Mouse (Mus musculus) testis, postnatal 10 days (tissue): Measurements from ENCODE around the gene Gm826.

Source experiments
- DNase-seq: peaks from one replicate; pipeline ENCODE4 v3.0.0; 2021; ENCODE audit warnings: low spot score

Gm826 gene

DNA sequence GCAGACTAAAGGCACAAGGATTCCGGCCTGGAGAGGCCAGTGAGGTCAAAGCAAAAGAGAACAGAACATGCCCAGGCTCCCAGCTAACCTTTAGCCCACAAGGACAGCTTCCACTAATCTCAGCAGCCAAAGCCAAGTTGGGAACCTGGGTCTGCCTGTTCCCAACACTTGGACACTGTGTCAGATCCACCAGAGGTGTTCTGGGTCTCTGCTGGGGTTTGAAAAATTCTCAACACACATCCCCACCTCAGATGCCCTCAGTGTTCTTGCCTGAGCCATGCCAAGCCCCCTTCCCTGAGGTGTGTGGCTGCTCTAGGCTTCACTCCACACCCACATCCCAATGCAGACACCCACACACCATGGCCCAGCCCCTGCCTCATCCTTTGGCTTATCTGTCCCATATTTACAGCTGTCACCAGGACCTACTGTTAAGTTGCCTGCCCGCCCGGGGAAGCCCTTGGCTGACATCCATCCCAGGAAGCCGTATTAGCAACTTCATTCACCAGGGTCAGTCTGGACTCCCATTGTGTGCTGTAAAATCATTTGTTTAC lies at the start of gene Gm826:
Gene Gm826 (minus strand): TSS at position 52 of the 551 bp plus-strand sequence.
- DNase-seq, result no peak

- DNase-seq, result no peak
Observed at GRCm38 (mm10) chr2:160383418-160383817, 49.5 kb upstream of the Gm826 start.

- DNase-seq, result peak; percentile 82
Observed at GRCm38 (mm10) chr2:160378271-160378670, 44.3 kb upstream of the Gm826 start.

- no peak for DNase-seq
Observed at GRCm38 (mm10) chr2:160376236-160376635, 42.3 kb upstream of the Gm826 start.

- DNase-seq, result no peak
Observed at GRCm38 (mm10) chr2:160369653-160370420, 35.9 kb upstream of the Gm826 start.

DNA sequence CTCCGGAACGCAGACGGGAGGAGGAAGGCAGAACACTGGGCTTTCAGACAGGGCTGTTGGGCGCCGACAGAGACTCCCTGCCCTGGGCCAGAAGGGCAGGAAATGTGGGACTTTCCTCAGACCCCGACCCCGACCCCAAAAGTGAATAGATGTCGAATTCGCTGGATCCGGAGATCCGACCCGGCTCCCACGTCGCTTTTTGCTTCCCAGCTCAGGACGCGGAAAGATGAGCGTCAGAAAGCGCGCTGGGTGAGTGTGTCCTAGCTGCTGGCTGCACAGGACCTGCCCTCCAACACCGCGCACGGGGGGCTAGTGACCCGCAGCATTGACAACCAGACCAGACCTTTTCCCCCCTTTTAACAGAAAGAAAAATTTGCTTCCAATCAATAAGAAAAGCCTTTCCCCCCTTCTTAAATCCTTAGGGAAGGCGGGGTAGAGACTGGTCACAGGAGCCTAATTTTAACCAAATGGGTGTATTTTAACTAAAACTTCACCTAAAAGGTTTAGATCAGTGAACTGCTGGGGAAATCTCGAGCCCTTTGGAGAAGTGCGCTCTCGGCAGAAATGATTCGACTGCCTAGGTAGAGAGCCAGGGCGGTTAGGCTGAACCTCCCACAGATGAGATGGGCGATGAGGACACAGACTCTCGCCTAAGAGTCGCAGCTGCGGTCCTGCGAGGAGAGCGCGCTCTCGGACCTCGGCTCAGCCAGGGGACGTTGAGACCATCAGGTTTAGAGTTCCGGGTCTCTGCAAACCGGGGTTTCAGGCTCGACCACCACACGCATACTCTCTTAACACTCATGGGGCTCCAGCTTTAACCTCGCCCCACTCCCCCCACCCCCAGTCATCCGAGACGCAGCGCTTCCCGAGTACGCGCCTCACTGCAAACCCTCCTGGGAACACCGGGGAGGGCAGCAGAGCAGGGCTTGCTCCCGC lies 34.7 kb upstream of the Gm826 start:
- no peak for DNase-seq

GRCm38 (mm10) chr2:160367448-160368208 lies 33.7 kb upstream of the Gm826 start:
- DNase-seq, result peak; percentile 94

DNA sequence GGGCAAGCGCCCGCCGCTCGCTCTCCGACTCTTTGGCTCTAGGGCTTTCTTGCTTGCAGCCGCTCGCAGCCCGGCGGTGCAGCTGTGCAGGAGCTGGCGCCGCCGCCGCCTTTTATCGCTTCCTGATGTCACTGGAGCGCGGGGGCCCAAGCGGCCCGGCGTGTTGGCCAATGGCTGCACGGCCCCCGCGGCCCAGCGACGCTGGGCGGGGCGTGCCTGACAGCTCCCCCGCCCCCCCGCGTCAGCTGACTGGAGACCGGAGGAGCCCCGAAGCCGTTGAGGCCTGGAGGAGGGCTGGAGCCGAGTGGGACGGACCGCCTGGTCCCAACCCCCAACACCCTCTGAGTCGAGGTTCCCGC lies 33.0 kb upstream of the Gm826 start, which contains the start of gene Mafb:
Gene Mafb (minus strand): TSS at position 86 of the 359 bp plus-strand sequence.
- peak; percentile 93 for DNase-seq

DNA sequence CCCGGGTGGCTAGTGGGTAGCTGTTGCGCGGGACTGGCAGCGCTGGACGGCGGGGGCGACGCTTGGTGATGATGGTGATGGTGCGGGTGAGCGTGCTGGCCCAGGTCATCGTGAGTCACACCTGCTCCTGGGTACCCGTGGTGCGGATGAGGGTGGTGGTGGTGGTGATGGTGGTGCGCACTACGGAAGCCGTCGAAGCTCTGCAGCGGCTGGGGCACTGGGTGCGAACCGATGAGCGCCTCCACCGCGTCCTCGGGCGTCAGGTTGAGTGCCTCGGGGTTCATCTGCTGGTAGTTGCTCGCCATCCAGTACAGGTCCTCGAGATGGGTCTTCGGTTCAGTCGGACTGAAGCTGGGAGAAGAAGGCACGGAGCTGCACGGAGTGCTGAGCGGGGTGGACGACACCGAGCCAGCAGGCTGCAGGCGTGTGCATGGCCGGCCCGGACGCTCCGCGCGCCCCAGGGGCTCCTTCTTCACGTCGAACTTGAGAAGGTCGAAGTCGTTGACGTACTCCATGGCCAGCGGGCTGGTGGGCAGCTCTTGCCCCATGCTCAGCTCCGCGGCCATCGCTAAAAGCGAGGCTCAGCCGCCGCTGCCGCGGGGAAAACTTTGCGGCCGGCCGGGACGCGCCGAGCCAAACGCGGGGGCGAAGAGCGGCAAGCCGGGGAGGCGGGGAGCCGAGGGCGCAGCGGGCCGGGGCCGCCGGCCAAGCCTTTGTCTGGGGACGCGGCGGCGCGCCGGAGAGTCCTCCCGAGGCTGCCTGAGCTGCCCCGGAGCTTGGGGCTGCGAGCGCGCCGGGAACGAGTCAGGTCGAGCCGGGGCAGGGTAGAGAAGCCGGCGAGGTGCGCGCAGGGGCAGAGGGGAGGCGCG lies 32.4 kb upstream of the Gm826 start:
- DNase-seq, result no peak

DNA sequence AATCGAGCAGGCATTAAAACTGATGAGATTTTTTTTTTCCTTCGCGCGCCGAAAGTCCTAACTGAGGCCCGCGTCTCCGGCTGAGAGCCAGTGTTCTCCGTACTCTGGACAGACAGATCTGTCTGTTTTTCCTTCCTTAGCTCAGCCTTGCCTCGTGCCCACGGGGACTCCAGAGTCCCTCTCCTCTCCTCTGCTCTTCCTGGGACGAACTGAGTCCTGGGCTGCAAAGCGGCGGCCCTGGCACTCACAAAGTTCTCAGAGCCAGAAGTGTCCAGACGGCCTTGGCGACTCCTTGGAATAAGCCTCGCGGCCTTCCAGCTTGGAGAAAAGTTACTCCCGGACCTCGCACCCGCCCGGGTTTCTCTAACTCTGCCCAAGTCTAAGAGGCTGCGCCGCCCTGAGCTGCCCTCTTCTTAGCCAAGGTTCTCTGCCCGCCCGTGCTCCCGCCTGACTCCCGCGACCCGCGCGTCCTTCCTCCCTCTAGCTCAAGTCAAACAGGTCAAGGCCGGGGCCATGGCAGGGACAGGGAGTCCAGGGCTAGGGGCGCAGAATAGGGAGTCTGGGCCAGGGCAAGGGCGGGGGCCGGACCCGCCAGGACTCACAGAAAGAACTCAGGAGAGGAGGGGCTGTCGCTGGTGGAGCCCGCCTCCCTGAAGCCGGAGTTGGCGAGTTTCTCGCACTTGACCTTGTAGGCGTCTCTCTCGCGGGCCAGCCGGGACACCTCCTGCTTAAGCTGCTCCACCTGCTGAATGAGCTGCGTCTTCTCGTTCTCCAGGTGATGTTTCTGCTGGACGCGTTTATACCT lies 31.3 kb upstream of the Gm826 start:
- DNase-seq, result peak; percentile 72

DNA sequence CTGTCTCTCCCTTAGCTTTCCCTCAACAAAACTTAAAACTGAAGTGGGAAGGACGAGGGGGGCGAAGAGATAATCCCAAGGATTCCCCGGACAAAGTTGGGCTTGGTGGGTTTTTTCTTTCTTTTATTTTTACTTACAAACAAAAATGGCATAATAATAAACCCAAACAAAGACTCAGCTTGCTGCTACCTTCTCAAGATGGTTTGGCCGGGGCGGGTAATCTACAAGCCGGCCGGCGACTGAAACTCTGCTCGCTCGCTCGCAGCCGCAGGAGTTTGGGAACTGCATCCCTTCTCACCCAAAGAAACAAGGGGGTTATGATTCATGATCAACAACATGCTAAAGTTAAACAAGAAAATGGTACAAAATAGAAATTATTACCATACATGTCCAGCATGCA lies 30.7 kb upstream of the Gm826 start:
- DNase-seq, result no peak

DNA sequence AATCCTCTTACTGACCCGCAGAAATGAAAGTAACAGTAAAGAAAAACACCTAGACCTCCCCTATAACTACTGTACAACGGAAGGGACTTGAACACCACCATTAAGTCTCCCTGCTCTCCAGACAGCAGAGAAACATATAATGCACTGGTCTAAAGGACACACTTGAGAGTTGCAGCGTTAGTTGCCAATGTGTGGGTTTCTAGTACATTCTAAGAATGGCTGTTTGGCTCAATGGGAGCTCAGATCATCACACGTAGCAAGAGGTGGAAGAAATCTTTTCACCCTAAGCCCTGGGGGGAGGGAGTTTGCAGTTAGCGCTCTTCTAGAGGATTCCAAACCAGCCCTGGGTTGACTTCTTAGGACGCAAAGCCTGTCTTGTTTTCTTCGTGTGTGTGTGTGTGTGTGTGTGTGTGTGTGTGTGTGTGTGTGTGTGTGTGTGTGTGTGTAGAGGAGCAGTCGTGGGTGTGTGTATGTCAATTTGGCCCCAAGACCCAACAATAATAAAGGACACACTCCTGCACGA lies 30.2 kb upstream of the Gm826 start:
- no peak for DNase-seq

DNA sequence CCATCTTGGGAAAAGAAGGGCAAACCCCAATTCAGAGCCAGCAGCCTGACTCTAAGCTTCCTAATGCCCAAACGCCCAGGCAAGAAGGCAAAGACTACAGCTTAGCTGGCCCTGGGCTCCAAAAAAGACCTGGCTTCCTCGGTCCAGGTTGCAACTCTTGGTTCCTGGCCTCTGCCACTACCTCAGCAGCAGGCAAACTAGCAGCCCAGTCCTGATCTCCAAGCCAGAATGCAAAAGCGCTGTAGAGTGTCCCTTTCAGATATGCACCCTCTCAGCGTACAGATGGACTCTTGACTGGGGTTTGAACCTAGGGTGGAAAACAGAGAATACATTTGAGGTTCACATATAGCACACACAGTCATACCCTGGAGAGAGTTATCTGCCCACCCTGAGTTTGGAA lies 29.2 kb upstream of the Gm826 start:
- DNase-seq, result no peak

DNA sequence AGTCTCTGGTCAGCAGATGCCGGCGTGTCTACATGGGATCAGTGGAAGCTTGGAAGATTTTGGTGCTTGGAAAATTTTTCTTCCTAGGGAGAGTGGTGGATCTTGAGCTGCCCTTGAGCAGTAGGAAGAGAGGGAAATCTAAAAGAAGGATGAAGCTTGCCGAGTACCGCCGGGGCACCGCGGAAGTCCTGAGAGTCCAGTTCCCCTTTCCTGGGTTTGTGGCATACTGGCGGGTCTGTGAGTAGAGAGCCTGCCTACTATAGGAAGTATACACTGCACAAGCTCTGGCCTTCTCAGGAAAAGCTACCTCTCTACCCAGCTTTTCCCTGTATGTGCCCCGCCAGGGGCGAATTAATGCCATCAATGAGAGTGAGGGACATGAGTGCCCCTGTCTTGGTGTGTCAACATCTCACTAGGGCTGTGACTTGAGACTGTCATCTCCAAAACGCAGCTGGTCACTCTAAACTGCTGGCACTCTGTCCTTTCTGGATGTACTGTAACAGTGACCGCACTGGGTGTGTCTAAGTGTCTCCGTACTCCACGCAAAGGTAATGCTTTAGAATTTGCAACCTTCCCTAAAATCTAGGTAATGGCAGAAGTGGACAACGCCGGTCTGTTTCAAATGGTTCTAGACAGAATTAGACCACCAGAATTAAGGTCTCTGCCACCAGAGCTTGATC lies 27.6 kb upstream of the Gm826 start:
- no peak for DNase-seq

DNA sequence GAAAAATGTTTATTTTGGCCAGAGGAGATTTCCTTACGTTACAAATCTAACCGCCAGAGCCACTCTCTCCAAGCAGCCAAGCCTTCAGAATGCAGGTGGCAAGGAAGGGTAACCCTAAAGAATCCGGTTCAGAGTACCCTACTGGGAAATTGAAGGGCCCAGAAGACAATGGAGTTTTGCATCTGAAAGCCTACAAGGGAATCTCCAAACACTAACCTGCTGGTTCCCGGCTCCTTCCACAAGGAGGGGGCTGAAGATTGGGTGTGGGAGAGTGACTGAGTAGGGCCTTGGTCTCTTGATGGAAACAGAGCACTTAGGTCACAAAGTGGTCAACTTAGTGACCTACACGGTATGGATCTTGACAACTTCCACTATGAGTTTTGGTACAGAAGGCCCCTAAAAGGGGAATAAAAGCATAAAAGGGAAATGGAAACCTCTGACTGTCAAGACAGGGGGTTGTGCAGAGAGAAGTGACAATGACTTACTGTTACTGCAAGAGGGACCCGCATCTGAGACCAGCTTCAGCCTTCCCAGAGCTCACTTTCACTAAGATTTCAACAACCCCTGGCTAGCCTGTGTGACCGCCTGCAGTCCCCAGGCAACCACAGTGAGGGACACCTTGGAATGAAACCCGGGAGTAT lies 26.4 kb upstream of the Gm826 start:
- no peak for DNase-seq

DNA sequence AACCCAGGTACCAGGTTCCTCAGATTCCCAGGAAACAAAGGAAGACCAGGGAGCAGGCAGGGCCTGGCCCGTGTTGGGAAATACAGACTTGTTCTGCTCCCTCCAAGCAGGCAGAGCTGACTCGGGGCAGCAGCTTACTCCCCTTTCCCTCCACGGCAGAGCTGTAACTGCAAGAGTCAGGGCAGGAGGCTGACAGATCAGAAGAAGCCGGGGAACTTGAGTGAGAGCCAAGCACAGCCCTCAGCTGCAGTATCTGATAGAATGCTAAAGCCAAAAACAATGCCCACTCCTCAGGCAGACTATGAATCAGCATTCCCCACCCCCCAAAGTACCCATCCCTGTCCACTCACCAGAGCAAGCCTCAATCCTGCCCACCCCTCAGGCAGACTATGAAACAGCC lies 24.9 kb upstream of the Gm826 start:
- no peak for DNase-seq

- no peak for DNase-seq
Observed at GRCm38 (mm10) chr2:160357442-160357841, 23.5 kb upstream of the Gm826 start.

DNA sequence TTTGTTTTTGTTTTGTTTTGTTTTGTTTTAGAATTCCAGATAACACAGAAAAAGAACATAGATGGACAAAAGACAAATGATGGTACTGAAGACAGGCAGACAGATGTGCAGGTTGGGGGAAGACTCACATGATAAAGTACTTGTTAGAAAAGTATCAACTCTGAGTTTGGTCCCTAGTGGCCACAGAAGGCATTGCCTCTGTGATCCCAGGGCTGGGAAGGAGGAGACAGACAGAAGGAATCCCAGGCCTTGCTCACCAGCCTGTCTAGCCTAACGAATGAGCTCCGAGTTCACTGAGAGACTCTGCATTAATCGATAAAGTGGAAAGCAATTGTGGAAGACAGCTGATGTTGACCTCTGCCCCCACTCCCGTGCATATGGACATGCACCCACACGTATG lies 22.2 kb upstream of the Gm826 start:
- DNase-seq, result peak; percentile 61

GRCm38 (mm10) chr2:160354319-160354718 lies 20.4 kb upstream of the Gm826 start:
- DNase-seq, result no peak
